Mouse (Mus musculus): ENCODE measurements around the gene Elovl3. TPM values are rescaled to one million over a fixed set of nuclear protein-coding genes. Genes with fewer than 3 reads are reported as not detected.
"Not testable (repeated sequence)": the region's sequence is repeated elsewhere in the genome, so short reads cannot be mapped to it uniquely, and the experiment has no call there.

Elovl3 gene
- total and polyA plus RNA-seq, 3 experiments, result 0.27 to 0.55 (median 0.31) TPM

GRCm38 (mm10) chr19:46149091-46149490 lies 17.4 kb downstream of the Elovl3 start:
- TF ChIP-seq CTCF (IDR thresholded peaks at IDR 0.05) (no peak), EP300 (IDR thresholded peaks at IDR 0.05; ENCODE audit: insufficient read depth, low read depth, low read length) (no peak), POLR2A (IDR thresholded peaks at IDR 0.05; ENCODE audit: insufficient read depth, low read depth, low read length) (no peak)
- Histone ChIP-seq H3K79me2 (replicated peaks; ENCODE audit: control insufficient read depth, insufficient read depth, low read length) (peaks cover 1% of the 10 kb centered on the region; the same call in 1 of the 2 replicates), H3K4me3 (peak overlapping the region; percentile 64; the same call in 1 of the 2 replicates), H3K27me3 (ENCODE audit: control insufficient read depth, insufficient read depth, low read length) (no peaks in the 10 kb centered on the region), H3K27ac (no peak overlapping the region), H3K36me3 (ENCODE audit: control insufficient read depth, insufficient read depth, low read length) (peaks cover 7% of the 10 kb centered on the region; the same call in 1 of the 2 replicates), H3K4me1 (ENCODE audit: control insufficient read depth, insufficient read depth, low read length) (peaks cover 8% of the 10 kb centered on the region), H3K9ac (ENCODE audit: low read depth, low read length) (no peak overlapping the region)
- intact Hi-C loops (cut with DNase I), result no loop called here
- 36% methylated on average over 12 of the region's 12 CpGs for WGBS
- peak in 1 of 2 experiments; percentile 14 for DNase-seq

GRCm38 (mm10) chr19:46152127-46152803 lies 20.6 kb downstream of the Elovl3 start, which contains the start of gene Gbf1:
Gene Gbf1 (plus strand): TSS chr19:46152509.
- peak within 1 kb of the TSS; percentile 81 for H3K27ac ChIP-seq
- peaks cover 12% of the 10 kb centered on the region; the same call in 1 of the 2 replicates for H3K36me3 ChIP-seq (ENCODE audit: control insufficient read depth, insufficient read depth, low read length)
- no peaks in the 10 kb centered on the region for H3K27me3 ChIP-seq (ENCODE audit: control insufficient read depth, insufficient read depth, low read length)
- DNase-seq, result peak; percentile 93 to 97
- intact Hi-C loops (cut with DNase I), result no loop called here
- H3K4me3 ChIP-seq, result peak within 1 kb of the TSS; percentile 98
- WGBS, result under 1% methylated on average over 37 of the region's 37 CpGs
- 0 out of 2 replicates have a peak, but pooled peaks have one; percentile 25 for TF ChIP-seq EP300 (IDR thresholded peaks at IDR 0.05; ENCODE audit: insufficient read depth, low read depth, low read length)
- TF ChIP-seq POLR2A (IDR thresholded peaks at IDR 0.05; ENCODE audit: insufficient read depth, low read depth, low read length), result peak; percentile 97
- peak; percentile 54 for TF ChIP-seq CTCF (IDR thresholded peaks at IDR 0.05)
- peak within 1 kb of the TSS; percentile 77 for H3K9ac ChIP-seq (ENCODE audit: low read depth, low read length)
- peaks cover 4% of the 10 kb centered on the region for H3K79me2 ChIP-seq (replicated peaks; ENCODE audit: control insufficient read depth, insufficient read depth, low read length)
- peaks cover 13% of the 10 kb centered on the region for H3K4me1 ChIP-seq (ENCODE audit: control insufficient read depth, insufficient read depth, low read length)

- intact Hi-C loops (cut with DNase I), result no loop called here
- H3K27me3 ChIP-seq (ENCODE audit: control insufficient read depth, insufficient read depth, low read length), result no peaks in the 10 kb centered on the region
- no peaks in the 10 kb centered on the region; the same call in 1 of the 2 replicates for H3K4me1 ChIP-seq (ENCODE audit: control insufficient read depth, insufficient read depth, low read length)
- DNase-seq, result no peak
- H3K27ac ChIP-seq, result no peak overlapping the region
- no peak overlapping the region for H3K9ac ChIP-seq (ENCODE audit: low read depth, low read length)
- no peak overlapping the region for H3K4me3 ChIP-seq
- H3K36me3 ChIP-seq (ENCODE audit: control insufficient read depth, insufficient read depth, low read length), result no peaks in the 10 kb centered on the region; the same call in 1 of the 2 replicates
- TF ChIP-seq EP300 (IDR thresholded peaks at IDR 0.05; ENCODE audit: insufficient read depth, low read depth, low read length), result no peak
- no peak for TF ChIP-seq CTCF (IDR thresholded peaks at IDR 0.05)
- TF ChIP-seq POLR2A (IDR thresholded peaks at IDR 0.05; ENCODE audit: insufficient read depth, low read depth, low read length), result no peak
- H3K79me2 ChIP-seq (replicated peaks; ENCODE audit: control insufficient read depth, insufficient read depth, low read length), result peaks cover 2% of the 10 kb centered on the region
- 90% methylated on average over 3 of the region's 3 CpGs for WGBS
These were observed 34.3 kb downstream of the Elovl3 start for GRCm38 (mm10) chr19:46165950-46166349.

GRCm38 (mm10) chr19:46167169-46167568 lies 35.5 kb downstream of the Elovl3 start:
- H3K36me3 ChIP-seq (ENCODE audit: control insufficient read depth, insufficient read depth, low read length); H3K4me3 ChIP-seq; H3K4me1 ChIP-seq (ENCODE audit: control insufficient read depth, insufficient read depth, low read length); intact Hi-C loops (cut with DNase I); DNase-seq; H3K27me3 ChIP-seq (ENCODE audit: control insufficient read depth, insufficient read depth, low read length); H3K9ac ChIP-seq (ENCODE audit: low read depth, low read length); H3K27ac ChIP-seq; H3K79me2 ChIP-seq (replicated peaks; ENCODE audit: control insufficient read depth, insufficient read depth, low read length): not testable (repeated sequence)
- 63% methylated on average over 2 of the region's 2 CpGs for WGBS

GRCm38 (mm10) chr19:46169396-46169795 lies 37.7 kb downstream of the Elovl3 start:
- H3K36me3 ChIP-seq (ENCODE audit: control insufficient read depth, insufficient read depth, low read length), result no peaks in the 10 kb centered on the region; the same call in none of the 2 replicates
- H3K4me1 ChIP-seq (ENCODE audit: control insufficient read depth, insufficient read depth, low read length), result no peaks in the 10 kb centered on the region
- no peak overlapping the region for H3K9ac ChIP-seq (ENCODE audit: low read depth, low read length)
- TF ChIP-seq POLR2A (IDR thresholded peaks at IDR 0.05; ENCODE audit: insufficient read depth, low read depth, low read length) (no peak), CTCF (IDR thresholded peaks at IDR 0.05) (no peak), EP300 (IDR thresholded peaks at IDR 0.05; ENCODE audit: insufficient read depth, low read depth, low read length) (no peak)
- H3K4me3 ChIP-seq, result no peak overlapping the region
- intact Hi-C loops (cut with DNase I), result no loop called here
- 94% methylated on average over 3 of the region's 3 CpGs for WGBS
- H3K79me2 ChIP-seq (replicated peaks; ENCODE audit: control insufficient read depth, insufficient read depth, low read length), result no peaks in the 10 kb centered on the region
- no peak overlapping the region for H3K27ac ChIP-seq
- no peak for DNase-seq
- no peaks in the 10 kb centered on the region for H3K27me3 ChIP-seq (ENCODE audit: control insufficient read depth, insufficient read depth, low read length)

GRCm38 (mm10) chr19:46169913-46170312 lies 38.2 kb downstream of the Elovl3 start:
- 64% methylated on average over 1 of the region's 1 CpGs for WGBS
- no peak overlapping the region for H3K4me3 ChIP-seq
- no peaks in the 10 kb centered on the region; the same call in none of the 2 replicates for H3K36me3 ChIP-seq (ENCODE audit: control insufficient read depth, insufficient read depth, low read length)
- TF ChIP-seq CTCF (IDR thresholded peaks at IDR 0.05) (no peak), EP300 (IDR thresholded peaks at IDR 0.05; ENCODE audit: insufficient read depth, low read depth, low read length) (no peak), POLR2A (IDR thresholded peaks at IDR 0.05; ENCODE audit: insufficient read depth, low read depth, low read length) (no peak)
- H3K79me2 ChIP-seq (replicated peaks; ENCODE audit: control insufficient read depth, insufficient read depth, low read length), result no peaks in the 10 kb centered on the region
- no peak overlapping the region for H3K9ac ChIP-seq (ENCODE audit: low read depth, low read length)
- no peak overlapping the region for H3K27ac ChIP-seq
- intact Hi-C loops (cut with DNase I), result no loop called here
- DNase-seq, result no peak
- no peaks in the 10 kb centered on the region for H3K4me1 ChIP-seq (ENCODE audit: control insufficient read depth, insufficient read depth, low read length)
- no peaks in the 10 kb centered on the region for H3K27me3 ChIP-seq (ENCODE audit: control insufficient read depth, insufficient read depth, low read length)
